Mouse (Mus musculus) kidney, embryonic 15.5 days (tissue): ENCODE measurements around the gene Cd151. TPM values are rescaled to one million over a fixed set of nuclear protein-coding genes. Genes with fewer than 3 reads are reported as not detected.

Source experiments
- ATAC-seq: fragments of 200-750 bp; cut with Nextera tagmentation; replicated peaks from 2 replicates; pipeline ENCODE4 v1.8.0; 2017; ENCODE audit warnings: moderate TSS enrichment; ENCODE audit not compliant: low FRiP score
- H3K27ac ChIP-seq: fragments of 300-500 bp; sonication (generic); 2 replicates; pipeline ENCODE4 v1.5.1; 2015; ENCODE audit warnings: mild to moderate bottlenecking, inconsistent platforms
- H3K27me3 ChIP-seq: fragments of 300-500 bp; sonication (generic); 2 replicates; pipeline ENCODE4 v1.6.1; 2015; ENCODE audit warnings: inconsistent platforms
- H3K36me3 ChIP-seq: fragments of 300-500 bp; sonication (generic); 2 replicates; pipeline ENCODE4 v1.6.1; 2015; ENCODE audit warnings: inconsistent platforms
- H3K4me1 ChIP-seq: fragments of 300-500 bp; sonication (generic); 2 replicates; pipeline ENCODE4 v1.6.1; 2015; ENCODE audit warnings: inconsistent platforms
- H3K4me2 ChIP-seq: fragments of 300-500 bp; sonication (generic); 2 replicates; pipeline ENCODE4 v1.6.1; 2015; ENCODE audit warnings: moderate library complexity, mild to moderate bottlenecking, inconsistent platforms
- H3K4me3 ChIP-seq: fragments of 300-500 bp; sonication (generic); replicated peaks from 2 replicates; pipeline ENCODE4 v1.5.1; 2015; ENCODE audit warnings: mild to moderate bottlenecking, inconsistent platforms
- H3K9ac ChIP-seq: fragments of 300-500 bp; sonication (generic); 2 replicates; pipeline ENCODE4 v1.6.1; 2015; ENCODE audit warnings: mild to moderate bottlenecking, inconsistent platforms
- H3K9me3 ChIP-seq: fragments of 300-500 bp; sonication (generic); replicated peaks from 2 replicates; pipeline ENCODE4 v1.6.1; 2016; ENCODE audit warnings: inconsistent platforms
- WGBS: fragments of 180-500 bp; shearing (Covaris S2); methylation state at CpG from one replicate; pipeline ENCODE4 v1.1.7; 2015; ENCODE audit warnings: mixed read lengths; 5-methylcytosine and 5-hydroxymethylcytosine counted together
- polyA plus RNA-seq: library from polyadenylated mRNA; unstranded; fragments of >200 nt; fragmentation: Nextera tagmentation; extraction: Ambion mirVana; gene quantifications from 2 replicates; pipeline ENCODE4 v1.2.1, GENCODE M21; 2015

The Cd151 gene
- polyA plus RNA-seq, 1 experiment from 2014 or later, result 34.8 TPM

DNA sequence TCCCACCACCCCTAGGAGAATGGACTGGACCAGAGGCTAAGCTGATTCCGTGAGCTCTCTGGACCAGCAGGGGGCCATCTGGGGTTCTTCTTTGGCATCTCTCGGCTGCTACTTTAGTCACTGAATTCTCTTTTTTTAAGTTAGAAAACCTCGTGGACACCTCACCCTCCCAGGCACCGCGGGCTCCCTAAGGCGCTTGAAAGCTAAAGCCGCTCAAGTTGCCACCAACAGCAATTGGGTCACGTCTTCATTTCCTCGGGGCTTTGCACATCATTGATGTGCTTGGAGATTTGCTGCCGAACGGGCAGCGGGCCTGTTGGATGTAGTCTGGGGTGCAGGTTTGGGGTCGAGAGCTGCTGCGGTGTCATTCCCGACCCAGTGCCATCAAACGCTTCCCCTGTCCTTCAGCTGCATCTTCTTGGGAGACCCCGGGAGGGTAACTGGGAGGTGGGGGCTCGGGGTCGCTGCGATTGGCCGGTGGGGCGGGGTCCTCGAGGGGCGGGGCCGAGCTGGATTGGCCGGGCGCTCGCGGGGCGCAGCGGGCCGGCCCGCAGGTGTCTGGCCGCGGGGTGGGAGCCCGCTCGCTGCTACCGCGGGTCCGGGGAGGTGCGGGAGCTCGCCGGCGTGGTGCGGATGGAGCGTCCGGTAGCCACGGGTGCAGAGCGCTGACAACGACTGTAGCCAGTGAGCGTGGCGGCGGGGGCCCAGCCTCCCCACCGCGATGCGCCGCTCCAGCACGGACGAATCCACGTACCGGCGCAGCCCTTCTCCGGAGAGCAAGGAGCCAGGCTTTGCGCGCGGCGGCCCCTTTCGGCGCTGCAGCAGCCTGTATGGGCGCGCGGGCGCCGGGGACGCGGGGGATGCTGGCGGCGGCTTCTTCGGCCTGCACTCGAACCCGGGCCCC is 14.6 kb downstream of the Cd151 start:
- no peak for ATAC-seq
- H3K9me3 ChIP-seq, result no peaks in the 10 kb centered on the region
- WGBS, result under 1% methylated on average over 71 of the region's 81 CpGs

GRCm38 (mm10) chr7:141482531-141483024 is 15.4 kb downstream of the Cd151 start:
- Histone ChIP-seq H3K4me1 (peaks cover 44% of the 10 kb centered on the region), H3K9me3 (no peaks in the 10 kb centered on the region), H3K36me3 (0 out of 2 replicates have a peak, but pooled peaks cover 4% of the 10 kb centered on the region), H3K4me2 (peak overlapping the region; percentile 99), H3K9ac (peak overlapping the region; percentile 55), H3K27me3 (peaks cover 16% of the 10 kb centered on the region), H3K27ac (no peak overlapping the region), H3K4me3 (peak overlapping the region; percentile 64)
- peak; percentile 7 for ATAC-seq
- WGBS, result 16% methylated on average over 11 of the region's 11 CpGs

More for the DNA sequence above, 14.6 kb downstream of the Cd151 start:
- Histone ChIP-seq H3K27ac (no peak overlapping the region), H3K36me3 (0 out of 2 replicates have a peak, but pooled peaks cover 4% of the 10 kb centered on the region), H3K4me1 (peaks cover 52% of the 10 kb centered on the region), H3K4me3 (peak overlapping the region; percentile 64), H3K9ac (peak overlapping the region; percentile 55), H3K27me3 (peaks cover 16% of the 10 kb centered on the region), H3K4me2 (peak overlapping the region; percentile 99)

DNA sequence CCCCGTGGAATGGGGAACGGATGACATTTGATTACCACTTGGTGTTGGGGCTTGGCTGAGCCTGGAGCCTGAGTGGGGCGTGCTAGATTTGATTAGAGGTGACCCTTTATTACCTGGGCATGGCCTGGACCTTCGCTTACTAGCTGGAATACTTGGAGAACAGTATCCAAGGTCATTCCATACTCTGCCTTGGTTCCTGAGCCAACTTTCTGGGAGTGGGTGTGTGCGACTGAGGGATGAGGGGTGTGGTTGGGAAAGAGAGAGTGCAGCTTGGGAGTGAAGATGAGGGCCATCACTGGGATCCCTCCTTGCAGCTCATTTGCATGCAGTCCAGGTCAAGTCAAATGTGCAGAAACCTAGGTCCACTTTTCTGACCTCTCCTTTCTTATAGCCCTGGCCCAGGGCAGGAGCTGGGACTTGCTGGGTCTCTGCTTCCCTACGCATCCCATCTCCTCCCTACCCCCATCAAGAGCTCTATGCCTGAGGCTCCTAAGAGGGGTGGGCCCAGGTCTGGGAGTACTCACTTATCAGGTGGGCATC is 16.0 kb downstream of the Cd151 start:
- 0 out of 2 replicates have a peak, but pooled peaks cover 4% of the 10 kb centered on the region for H3K36me3 ChIP-seq
- H3K4me3 ChIP-seq, result no peak overlapping the region
- ATAC-seq, result no peak
- H3K4me2 ChIP-seq, result no peak overlapping the region
- WGBS, result 82% methylated on average over 6 of the region's 6 CpGs
- peaks cover 16% of the 10 kb centered on the region for H3K27me3 ChIP-seq
- no peak overlapping the region for H3K9ac ChIP-seq
- H3K4me1 ChIP-seq, result peaks cover 38% of the 10 kb centered on the region
- H3K27ac ChIP-seq, result no peak overlapping the region
- no peaks in the 10 kb centered on the region for H3K9me3 ChIP-seq

DNA sequence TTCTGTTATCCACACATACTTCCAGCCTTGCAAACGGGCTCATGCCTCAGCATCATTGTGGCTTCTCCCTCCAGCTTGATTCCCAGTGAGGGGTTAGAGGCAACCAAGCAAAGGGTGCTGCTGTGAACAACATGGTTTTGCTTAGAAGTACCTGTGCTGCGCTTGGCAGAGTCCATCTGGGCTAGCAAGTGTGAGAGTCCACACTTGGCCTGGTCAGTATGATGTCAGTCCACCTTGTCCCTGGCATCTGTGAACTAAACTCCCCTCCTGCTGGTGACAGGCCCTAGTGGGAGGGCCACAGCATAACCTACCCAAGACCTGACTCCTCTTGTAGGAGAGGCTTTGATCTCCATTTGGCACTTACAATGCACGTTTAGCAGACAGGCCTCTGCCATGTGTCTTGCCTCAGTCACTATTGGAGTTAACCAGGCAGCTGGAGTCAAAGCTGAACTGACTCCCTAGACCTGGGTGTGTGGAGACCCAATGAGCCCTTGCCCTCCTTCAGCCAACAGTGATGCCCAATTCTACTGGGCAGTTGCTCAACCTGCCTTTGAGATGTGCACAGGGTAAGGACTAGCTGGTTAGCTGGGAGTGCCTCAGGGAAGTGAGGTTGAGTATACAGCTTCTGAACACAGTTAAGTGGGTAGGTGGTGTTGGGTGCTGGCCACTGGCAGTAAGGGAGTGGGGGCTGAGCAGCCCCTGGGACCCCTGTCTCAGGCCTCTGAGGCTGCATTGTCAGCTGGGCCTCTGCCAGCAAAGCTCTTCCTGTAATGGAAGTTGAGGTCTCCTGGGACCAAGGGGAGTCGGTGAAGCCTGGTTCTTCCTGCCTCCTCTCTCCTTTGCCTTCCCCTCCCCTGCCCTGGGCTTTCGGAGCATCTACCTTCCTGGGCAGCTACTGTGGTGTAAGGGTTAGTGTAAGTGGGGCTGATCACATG is 17.3 kb downstream of the Cd151 start:
- Histone ChIP-seq H3K4me2 (no peak overlapping the region), H3K9me3 (no peaks in the 10 kb centered on the region), H3K27me3 (peaks cover 16% of the 10 kb centered on the region), H3K4me1 (peaks cover 33% of the 10 kb centered on the region), H3K27ac (no peak overlapping the region), H3K9ac (no peak overlapping the region), H3K4me3 (no peak overlapping the region), H3K36me3 (0 out of 2 replicates have a peak, but pooled peaks cover 8% of the 10 kb centered on the region)
- ATAC-seq, result no peak
- 61% methylated on average over 5 of the region's 5 CpGs for WGBS

- WGBS, result 59% methylated on average over 2 of the region's 2 CpGs
- no peak overlapping the region for H3K27ac ChIP-seq
- no peak for ATAC-seq
- no peaks in the 10 kb centered on the region for H3K9me3 ChIP-seq
- peaks cover 33% of the 10 kb centered on the region for H3K4me1 ChIP-seq
- no peak overlapping the region for H3K4me2 ChIP-seq
- no peak overlapping the region for H3K9ac ChIP-seq
- H3K4me3 ChIP-seq, result no peak overlapping the region
- H3K27me3 ChIP-seq, result peaks cover 16% of the 10 kb centered on the region
- peaks cover 15% of the 10 kb centered on the region; the same call in 1 of the 2 replicates for H3K36me3 ChIP-seq
Measured at GRCm38 (mm10) chr7:141485186-141485585, 18.0 kb downstream of the Cd151 start.

- Histone ChIP-seq H3K4me1 (peaks cover 29% of the 10 kb centered on the region), H3K27me3 (peaks cover 16% of the 10 kb centered on the region), H3K27ac (no peak overlapping the region), H3K4me2 (no peak overlapping the region), H3K36me3 (peaks cover 15% of the 10 kb centered on the region; the same call in 1 of the 2 replicates), H3K9ac (no peak overlapping the region), H3K4me3 (no peak overlapping the region), H3K9me3 (no peaks in the 10 kb centered on the region)
- WGBS, result 88% methylated on average over 2 of the region's 2 CpGs
- ATAC-seq, result no peak
Measured at GRCm38 (mm10) chr7:141485606-141486005, 18.4 kb downstream of the Cd151 start.

DNA sequence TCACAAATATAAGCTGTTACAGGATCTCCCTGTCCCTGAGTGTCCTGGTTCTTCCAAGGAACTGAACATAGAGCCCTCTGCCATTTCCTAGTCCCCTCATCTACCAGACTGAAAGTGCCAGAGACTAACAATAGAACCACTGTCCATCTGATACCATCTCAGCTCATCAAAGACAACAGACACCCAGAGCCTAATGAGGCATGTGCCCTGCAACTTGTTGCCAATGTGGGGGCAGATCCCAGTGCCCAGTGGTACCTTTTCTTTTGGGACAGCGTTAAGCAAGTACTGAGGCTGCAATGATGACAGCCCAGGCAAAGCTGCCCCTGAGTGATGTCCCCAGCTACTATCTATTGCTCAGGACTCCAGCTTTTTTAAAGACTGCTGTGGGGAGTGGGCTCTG is 19.0 kb downstream of the Cd151 start:
- no peaks in the 10 kb centered on the region for H3K9me3 ChIP-seq
- 73% methylated on average over 1 of the region's 1 CpGs for WGBS
- no peak overlapping the region for H3K4me3 ChIP-seq
- H3K27me3 ChIP-seq, result peaks cover 16% of the 10 kb centered on the region
- H3K9ac ChIP-seq, result no peak overlapping the region
- ATAC-seq, result no peak
- H3K27ac ChIP-seq, result no peak overlapping the region
- no peak overlapping the region for H3K4me2 ChIP-seq
- H3K36me3 ChIP-seq, result peaks cover 19% of the 10 kb centered on the region
- peaks cover 23% of the 10 kb centered on the region for H3K4me1 ChIP-seq

DNA sequence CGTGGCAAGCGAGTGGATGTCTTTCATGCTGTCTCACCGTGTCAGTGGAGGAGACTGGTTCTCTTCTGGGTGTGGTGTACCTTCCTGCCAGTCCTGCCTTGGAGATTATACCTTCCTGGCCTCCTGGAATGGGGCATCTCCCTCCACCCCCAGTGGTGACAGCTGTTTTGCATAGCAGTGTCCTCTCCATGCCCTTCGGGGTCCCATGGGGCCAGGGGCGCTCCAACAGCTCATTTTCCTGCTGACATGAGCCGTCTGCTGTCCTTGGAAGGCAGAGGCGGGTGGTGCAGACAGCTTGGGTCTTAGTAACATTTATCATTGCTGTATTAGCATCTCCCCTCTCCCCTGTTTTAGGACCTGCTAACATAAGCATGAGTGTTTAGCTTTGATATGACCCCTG is 19.9 kb downstream of the Cd151 start:
- no peak for ATAC-seq
- Histone ChIP-seq H3K27me3 (peaks cover 14% of the 10 kb centered on the region), H3K9ac (no peak overlapping the region), H3K4me3 (no peak overlapping the region), H3K9me3 (no peaks in the 10 kb centered on the region), H3K4me2 (no peak overlapping the region), H3K27ac (no peak overlapping the region), H3K36me3 (peaks cover 28% of the 10 kb centered on the region), H3K4me1 (peaks cover 14% of the 10 kb centered on the region)
- 68% methylated on average over 7 of the region's 7 CpGs for WGBS

DNA sequence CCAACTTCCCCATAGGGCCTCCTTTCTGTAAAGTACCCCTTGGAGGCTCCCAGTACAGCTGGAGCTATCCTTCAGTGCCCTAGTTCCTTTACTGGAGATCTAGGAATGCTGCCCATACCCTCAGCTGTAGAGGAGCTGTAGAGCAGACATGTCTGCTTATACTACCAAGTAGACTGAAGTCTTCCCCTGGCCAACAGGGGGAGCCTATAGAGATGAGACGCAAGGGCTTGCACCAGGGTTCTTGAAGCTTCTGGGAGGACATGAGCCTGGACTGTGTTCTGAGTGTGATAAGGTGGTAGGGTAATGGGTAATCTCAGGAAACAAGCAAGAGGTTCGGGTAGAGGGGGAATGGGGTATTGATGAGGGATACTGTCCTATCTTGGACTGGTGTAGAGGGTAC is 24.0 kb downstream of the Cd151 start:
- H3K9me3 ChIP-seq, result no peaks in the 10 kb centered on the region
- 86% methylated on average over 2 of the region's 2 CpGs for WGBS
- H3K4me3 ChIP-seq, result no peak overlapping the region
- H3K27me3 ChIP-seq, result no peaks in the 10 kb centered on the region
- H3K27ac ChIP-seq, result no peak overlapping the region
- no peak for ATAC-seq
- peaks cover 60% of the 10 kb centered on the region for H3K36me3 ChIP-seq
- no peak overlapping the region for H3K9ac ChIP-seq
- H3K4me2 ChIP-seq, result no peak overlapping the region
- H3K4me1 ChIP-seq, result no peaks in the 10 kb centered on the region

- Histone ChIP-seq H3K36me3 (peaks cover 56% of the 10 kb centered on the region), H3K4me2 (no peak overlapping the region), H3K27ac (no peak overlapping the region), H3K4me1 (no peaks in the 10 kb centered on the region), H3K4me3 (no peak overlapping the region), H3K27me3 (no peaks in the 10 kb centered on the region), H3K9ac (no peak overlapping the region), H3K9me3 (no peaks in the 10 kb centered on the region)
- WGBS, result 88% methylated on average over 5 of the region's 5 CpGs
- no peak for ATAC-seq
Measured at GRCm38 (mm10) chr7:141492738-141493137, 25.5 kb downstream of the Cd151 start.

DNA sequence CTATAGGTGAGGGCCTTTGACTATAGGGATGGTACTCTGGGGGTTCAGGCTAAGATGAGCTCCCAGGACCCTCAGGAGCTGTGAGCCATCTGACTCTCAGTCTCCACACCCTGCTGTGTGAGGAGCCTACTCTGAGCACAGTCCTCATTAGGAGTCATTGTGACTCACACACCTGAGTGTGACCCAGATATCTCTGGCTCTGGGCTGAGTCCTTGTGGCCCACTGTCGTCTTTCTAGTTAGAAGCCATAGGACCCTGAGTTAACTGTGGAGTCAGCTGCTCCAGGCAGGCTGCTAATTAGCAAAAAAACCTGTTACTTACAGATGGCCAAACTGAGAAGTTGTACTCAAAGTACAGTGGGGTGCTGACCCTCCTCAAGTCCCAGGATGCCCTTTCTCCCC is 26.5 kb downstream of the Cd151 start:
- ATAC-seq, result no peak
- H3K9ac ChIP-seq, result no peak overlapping the region
- WGBS, result 90% methylated on average over 1 of the region's 1 CpGs

More for the DNA sequence above, 26.5 kb downstream of the Cd151 start:
- Histone ChIP-seq H3K4me3 (no peak overlapping the region), H3K27ac (no peak overlapping the region), H3K4me1 (no peaks in the 10 kb centered on the region), H3K27me3 (no peaks in the 10 kb centered on the region), H3K9me3 (no peaks in the 10 kb centered on the region), H3K4me2 (no peak overlapping the region), H3K36me3 (peaks cover 57% of the 10 kb centered on the region)
